Mouse (Mus musculus) ES-Bruce4 (cell line): ENCODE measurements around the gene Olfr871.

Experiments used
- CTCF ChIP-seq: IDR thresholded peaks from one replicate; pipeline ENCODE4 v1.8.1; 2011; ENCODE audit warnings: low read depth, low read length
- EP300 ChIP-seq: IDR thresholded peaks from 2 replicates; pipeline ENCODE4 v1.6.1; 2011; ENCODE audit warnings: low read depth, low read length; ENCODE audit not compliant: insufficient read depth
- POLR2A ChIP-seq: IDR thresholded peaks from one replicate; pipeline ENCODE4 v1.8.1; 2011; ENCODE audit warnings: low read length; ENCODE audit not compliant: insufficient read depth

DNA sequence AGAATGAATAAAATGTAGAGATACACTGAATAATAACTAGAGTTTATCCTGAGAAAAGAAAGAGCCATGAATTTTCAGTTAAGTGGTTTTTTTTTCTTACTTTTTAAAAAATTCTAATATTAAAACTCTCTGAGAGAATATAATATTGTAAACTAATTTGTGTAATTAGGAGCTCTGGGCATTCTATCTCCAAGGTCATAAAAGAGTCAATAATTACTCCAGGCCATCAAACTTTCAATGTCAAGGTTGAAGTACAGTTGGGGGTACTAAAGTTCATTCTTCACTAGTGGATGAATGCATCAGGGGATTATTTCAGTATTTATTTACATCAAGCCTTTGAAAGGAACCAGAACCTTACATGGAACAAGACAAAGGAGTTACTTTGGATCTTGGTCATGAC, 24.8 kb downstream of the Olfr871 start, which contains the start of gene Olfr872:
- TF ChIP-seq CTCF: no peak
- TF ChIP-seq EP300: no peak
- TF ChIP-seq POLR2A: no peak
